Mouse (Mus musculus) ovary, adult 18-20 months (tissue): ENCODE measurements around the gene Mical3.
"Not testable (repeated sequence)": the region's sequence is repeated elsewhere in the genome, so short reads cannot be mapped to it uniquely, and the experiment has no call there.

ENCODE experiments used
- DNase-seq: peaks from one replicate; pipeline ENCODE4 v3.0.0; 2022; ENCODE audit warnings: low spot score, mixed read lengths

Mical3 gene

DNA sequence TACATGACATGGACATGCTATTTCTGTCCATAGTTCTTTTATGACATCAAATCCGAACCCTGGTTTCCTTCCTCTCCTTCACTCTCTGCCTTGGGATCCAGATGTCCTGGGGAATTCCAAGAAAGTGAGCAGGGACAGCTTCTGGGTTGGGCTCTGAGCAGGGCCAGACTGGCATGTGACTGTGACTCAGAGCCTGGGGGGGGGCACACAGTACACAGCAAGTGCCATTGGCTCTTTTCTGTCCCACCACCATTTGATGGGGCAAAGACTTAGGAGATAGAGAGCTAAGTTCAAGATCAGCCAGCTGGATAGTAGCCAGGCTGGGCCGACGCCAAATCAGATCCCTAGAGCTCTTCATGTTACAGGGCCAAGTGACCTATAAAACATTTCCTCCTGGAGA lies 203.0 kb downstream of the Mical3 start:
- peak; percentile 76 for DNase-seq

DNA sequence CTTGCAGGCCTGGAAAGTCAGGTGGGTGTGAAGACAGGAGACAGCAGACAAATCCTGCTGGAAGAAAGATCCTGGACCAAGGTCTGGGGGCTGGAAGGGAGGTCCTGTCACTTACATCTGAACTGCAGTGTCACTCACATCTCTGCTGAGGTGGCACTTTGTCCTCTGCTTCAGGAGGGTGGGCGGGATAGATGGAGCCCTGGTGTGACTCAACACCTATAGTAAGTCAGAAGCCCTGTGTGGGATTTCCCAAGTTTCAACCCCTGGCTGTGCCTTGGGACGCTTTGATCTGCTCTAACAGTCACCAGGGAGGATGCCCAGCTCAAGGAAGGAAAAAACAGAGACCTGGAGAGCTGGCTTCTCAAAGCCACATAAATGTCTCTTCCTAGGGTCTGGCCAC lies 203.9 kb downstream of the Mical3 start:
- no peak for DNase-seq

DNA sequence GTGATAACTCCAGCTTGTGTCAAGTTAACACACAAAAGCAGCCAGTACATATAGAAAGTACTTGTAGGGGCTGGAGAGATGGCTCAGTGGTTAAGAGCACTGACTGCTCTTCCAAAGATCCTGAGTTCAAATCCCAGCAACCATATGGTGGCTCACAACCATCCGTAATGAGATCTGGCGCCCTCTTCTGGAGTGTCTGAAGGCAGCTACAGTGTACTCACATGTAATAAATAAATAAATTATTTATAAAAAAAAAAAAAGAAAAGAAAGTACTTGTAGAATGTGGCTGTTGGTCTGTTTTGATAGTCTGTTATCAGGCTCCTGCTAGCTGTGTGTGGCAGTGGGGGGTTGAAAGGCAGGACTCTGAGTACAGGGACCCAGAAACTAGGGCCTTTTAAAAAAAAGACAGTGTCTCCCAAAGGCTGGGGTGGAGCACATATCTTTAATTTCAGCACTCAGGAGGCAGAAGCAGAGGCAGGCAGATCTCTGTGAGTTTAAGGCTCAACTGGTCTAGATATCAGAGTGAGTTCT lies 205.9 kb downstream of the Mical3 start:
- DNase-seq = not testable (repeated sequence)

DNA sequence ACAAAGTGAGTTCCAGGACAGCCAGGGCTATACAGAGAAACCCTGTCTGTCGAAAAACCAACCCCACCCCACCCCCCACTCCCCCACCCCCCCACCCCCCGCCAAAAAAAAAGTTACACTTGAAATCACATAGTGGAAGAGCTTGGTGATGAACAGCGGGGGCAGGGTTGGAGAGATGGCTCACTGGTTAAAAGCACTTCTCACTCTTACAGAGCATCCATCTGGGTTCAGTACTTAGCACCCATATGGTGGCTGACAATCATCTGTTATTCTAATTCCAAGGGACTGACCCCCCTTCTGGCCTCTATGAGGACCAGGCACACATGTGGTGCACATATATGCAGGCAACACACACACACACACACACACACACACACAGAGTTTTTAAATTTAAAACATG lies 212.8 kb downstream of the Mical3 start:
- no peak for DNase-seq

DNA sequence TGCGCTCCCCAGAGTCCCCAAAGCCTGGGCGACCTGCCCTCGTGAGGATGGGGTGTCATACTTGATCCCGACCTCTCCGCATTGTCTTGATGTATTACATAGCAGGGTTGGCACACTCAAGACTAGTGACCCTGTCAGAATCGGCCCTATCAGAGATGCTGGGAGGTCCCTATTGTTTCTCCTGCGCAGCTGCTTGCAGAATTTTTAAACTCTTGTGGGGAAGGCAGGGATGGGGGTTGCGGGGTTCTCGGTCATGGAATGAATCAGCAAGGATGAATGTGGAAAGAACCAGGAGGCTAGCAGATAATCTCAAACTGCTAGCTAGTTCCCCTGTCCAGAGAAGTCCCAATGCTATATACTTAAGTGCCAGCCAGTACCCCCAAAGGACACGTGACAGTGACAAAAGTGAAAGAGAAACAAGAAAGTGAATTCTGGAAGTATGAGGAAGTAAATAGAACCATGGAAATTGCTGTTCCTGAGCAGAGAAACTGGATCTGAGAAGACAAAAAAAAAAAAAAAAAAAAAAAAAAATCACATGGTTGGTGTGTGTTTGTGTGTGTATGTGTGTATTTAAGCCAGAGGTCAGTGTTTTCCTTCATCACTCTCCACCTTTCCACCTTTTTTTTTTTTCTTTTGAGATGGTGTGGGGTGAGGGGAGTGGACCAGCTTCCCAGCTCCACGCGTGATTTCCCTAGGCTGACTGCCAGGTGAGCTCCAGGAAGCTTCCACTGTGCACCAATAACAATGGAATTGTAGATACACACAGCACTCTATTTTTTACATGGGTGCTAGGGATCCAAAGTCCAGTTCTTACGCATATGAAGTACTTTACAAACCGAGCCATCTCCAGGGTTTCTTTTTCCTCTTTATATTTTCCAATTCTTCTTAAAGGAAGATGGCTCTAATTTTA lies 213.6 kb downstream of the Mical3 start:
- DNase-seq = not testable (repeated sequence)

DNA sequence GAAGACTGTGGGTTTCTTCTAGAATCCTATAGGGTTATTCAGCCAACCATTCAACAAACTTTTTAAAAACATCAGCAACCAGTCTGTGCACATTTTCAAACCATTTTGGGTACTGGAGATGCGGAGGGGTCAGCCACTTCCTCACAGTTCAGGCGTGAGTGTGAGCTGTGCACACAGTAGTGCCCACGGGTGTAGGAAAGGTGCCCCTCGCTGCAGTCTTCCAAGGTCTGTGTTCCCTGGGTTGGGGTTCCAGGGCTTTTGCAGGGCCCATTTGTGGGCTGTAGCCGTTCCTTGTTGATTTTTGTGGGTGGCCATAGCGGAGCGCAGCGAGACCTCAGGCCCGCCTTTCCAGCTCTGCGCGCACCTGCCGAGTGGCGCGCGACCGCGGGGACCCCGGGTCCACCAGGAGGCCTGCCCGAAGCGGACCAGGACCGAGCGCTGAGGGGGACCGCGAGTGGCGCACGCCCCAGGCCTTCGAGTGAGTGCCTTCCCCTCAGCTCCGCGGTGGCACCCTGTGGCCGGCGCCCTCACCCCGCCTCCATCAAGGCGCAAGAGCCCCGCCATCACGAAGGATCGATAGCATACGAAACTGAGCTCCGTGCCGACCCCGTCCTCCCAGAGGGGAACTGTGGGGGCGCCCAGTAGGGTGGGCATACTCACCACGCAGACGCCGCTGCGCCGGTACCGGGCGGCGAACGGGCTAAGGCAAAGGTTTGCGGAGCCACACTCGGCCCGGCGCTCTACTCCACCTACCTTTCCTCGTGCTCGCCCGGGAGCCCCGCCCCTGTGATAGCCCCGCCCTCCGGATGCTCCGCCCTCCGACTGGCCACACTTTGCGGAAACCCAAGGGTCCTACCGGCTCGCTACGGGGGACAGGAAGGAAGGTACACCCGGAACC lies 214.5 kb downstream of the Mical3 start, which contains the start of gene Bid:
Bid (minus strand) TSS at position 780 of the 898 bp plus-strand sequence.
- peak; percentile 83 for DNase-seq

DNA sequence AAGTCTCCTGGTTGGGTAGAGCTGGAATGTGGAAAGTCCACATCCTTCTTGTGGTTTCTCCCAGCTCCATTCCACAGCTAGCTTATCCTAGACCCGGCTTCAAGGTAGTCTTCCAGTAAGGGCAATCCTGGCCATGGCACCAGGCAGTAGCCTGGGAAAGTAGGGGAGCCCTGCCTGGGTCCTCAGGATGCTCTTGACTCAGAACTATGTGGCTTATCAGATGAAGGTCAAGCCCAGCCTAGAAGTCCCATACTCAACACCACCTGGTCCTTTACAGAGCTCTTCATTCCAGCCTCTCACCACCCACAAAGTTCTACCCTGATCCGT lies 215.2 kb downstream of the Mical3 start:
- no peak for DNase-seq

DNA sequence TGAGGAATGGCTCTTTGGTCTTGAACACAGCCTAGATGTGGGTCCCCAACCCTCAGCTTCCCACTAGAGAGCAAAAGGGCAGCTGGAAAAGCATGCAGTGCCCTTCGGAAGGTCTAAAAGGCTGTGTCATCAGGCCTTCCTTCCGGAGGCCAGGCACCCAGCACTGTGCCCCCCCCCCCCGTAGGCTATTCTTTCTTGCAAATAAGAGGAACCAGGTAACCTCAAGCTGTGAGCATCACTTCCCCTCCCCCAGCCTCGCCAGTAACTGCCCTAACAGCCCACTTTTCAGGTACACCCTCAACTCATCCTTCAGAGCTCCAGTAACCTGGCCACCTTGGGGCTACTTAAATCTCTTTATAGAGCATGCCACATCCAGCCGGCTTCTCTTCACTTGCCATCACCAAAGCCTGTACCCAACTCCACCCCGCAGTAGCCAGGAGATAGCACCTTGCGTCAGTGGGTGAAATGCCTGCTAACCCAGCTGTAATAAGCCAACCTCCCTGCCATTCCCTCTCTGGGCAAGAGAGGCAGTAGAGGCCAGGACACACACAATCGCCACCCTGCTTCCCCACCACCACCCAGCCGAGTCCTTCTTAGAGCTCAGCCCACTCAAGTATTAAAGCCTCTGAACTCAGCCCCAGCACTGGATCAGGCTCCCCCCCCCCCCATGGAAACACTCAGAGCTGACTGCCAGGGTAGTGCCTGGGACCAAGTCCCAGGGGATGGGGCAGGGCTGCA lies 215.7 kb downstream of the Mical3 start:
- no peak for DNase-seq

DNA sequence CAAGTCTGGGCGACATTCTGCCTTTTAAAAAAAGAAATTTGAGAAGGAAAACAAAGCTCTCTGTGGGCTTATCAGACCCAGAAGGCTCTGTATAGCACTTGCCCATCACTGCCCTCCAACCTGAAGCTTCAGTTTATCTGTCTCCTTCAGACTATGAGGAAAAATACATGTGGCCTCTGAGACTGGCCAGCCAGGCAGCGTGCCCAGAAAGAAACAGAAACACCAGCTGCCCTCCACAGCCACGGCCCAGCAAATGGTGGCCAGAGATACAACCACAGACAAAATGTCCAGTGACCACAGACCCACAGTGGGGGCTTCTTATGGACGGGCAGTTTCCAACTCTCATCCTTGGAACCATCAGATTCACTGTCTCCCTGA lies 216.3 kb downstream of the Mical3 start:
- DNase-seq = no peak

DNA sequence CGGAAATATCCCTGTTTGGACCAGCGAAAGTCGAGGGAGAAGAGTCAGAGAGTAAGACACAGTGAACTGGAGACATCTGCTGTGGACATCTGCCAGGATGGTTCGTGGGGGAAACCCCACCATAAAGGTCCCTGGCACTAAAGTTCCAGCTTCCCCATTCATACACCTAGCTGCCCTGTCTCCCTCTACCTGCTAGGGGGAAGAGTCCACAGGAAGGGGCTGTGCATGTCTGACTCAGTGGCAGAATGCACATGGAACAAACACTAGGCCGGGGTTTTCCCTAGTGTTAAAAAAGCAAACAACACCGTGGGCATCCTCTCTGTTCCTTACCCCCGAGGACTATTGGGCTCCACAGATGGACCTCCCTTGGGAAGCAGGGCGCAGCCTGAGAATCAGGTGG lies 217.0 kb downstream of the Mical3 start:
- DNase-seq = no peak

DNA sequence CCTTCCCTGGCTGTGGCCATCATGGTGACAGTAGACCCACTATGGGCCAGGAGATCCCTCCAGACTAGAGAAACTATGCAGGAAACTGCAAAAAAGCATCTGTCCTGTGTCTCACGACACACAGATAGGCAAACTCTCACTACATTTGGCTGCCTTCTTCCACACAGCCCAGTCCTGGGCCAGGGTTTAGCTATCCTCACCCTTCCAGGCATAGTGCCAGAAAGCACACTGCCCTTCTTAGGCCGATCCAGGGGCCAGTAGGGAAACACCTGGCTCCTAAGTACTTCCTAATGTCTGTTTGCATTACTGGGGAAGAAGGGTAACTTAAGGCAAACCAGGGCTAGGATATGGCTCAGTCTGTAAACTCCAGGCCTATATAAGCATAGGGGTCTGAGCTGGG lies 217.9 kb downstream of the Mical3 start:
- DNase-seq = no peak

DNA sequence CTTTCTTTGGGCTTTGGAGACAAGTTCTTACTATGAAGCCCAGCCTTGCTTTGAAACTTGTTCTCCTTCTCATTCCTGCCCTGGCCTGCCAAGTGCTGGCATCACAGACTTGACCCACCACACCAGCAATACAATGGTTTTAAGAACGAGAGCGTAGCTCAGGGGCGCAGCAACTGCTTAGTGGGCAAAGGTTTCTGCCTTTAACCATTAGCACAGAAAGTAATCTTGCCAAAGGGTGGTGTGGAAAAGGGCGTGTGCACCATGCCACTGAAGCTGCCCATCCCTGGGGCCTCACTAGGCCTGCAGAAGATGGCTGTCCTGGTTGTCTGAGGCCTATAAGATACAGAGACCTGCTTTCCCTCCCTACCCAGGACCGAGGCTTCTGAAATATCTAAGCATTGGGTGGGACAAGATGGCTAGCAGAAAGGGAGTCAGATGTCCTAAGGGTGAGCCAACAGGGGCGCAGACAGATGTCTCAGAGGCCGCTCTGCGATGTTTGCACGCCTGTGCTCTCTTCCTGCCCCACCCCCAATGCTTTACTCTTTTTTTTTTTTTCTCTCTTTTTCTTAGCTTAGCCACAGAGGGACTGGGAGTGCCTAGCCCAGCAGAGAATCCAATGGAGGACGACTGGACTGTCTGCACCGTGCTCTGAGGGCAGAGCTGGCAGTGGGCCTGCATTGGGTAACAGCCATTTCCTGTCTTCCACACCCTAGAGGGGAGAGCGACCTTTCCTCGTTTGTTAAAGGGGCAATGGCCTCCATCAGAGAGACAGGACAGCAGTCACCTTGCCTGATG lies 219.4 kb downstream of the Mical3 start:
- no peak for DNase-seq

DNA sequence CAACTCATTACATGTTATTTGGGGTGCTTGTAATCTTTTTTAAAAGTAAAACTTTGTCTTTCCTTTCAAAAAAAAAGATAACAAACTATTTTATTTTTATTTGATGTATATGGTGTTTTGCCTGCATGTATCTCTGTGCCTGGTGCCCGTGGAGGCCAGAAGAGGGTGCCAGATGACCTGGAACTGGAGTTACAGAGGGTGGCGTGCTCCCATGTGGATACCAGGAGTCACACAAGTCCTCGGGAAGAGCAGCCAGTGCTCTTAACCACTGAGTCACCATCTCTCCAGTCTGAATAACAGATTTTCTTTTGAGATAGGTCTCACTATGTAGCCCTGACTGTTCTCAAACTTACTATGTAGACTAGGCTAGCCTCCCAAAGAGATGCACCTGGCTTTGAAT lies 221.3 kb downstream of the Mical3 start:
- DNase-seq = no peak

DNA sequence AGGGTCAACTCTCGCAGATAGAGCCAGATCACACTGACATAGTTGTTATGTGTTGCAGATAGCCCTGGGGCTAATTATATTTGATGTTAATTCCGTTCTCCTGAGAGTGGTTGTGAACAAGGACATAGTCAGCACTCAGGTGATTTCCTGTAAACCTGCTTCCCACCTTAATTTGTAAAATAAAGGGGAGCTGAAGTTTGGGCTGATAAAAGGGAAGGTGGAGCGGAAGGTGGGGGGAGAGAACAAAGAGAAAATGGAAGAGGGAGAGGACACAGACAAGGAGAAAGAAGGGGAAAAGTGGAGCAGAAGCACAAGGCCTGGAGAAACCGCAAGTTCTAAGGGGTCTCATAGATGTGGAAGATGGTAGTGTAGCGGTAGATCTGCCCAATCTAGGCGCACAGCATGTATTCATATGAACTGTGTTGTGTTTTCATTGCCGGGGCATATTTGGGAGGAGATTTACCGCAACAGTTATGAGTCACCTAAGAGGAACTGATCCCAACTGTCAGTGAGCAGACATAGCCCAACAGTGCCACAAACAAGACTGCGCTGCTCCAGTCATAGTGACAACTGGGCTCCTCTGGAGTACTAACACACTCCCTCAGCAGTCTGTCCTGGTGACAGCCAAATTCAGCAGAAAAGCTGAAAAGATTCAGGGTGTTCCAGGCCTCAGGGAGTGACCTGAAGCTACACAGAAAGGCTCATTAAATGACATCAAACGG lies 222.8 kb downstream of the Mical3 start:
- not testable (repeated sequence) for DNase-seq

DNA sequence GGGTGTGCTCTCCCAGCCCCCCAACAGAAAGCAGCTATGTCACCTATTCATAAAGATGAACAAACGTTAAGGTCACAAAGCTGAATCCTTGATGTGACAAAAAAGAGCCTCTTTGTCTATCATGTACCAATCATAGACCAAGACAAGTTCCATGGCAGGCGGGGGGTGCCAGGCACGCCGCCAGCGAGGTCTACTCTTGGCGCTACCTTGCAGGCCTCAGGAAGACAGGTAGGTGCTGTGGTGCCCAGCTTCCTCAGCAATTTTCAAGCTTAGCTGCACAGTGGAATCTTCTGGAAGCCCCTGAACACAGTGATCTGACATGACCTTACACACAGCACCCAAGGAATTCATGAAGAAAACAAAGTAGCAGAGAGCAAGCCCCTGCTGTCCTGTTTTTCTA lies 224.3 kb downstream of the Mical3 start:
- DNase-seq = no peak

DNA sequence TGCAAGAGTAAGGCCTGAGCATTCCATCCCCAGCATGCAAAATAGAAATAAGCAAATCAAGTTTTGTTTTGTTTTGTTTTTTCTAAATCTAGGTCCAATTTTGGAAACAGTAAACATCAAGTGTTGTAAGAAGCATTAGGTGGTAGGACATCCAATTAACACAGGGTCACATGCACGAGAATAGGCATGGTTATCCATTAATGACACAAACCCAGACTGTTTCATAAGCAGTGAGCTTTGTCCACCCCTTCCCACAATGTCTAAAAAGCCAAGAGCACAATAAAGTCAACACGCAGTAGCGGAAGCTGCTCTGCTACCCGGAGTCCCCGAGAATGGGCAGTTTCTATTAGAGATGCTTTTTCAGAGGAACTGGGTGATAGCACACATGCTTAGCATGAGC lies 225.7 kb downstream of the Mical3 start:
- no peak for DNase-seq

DNA sequence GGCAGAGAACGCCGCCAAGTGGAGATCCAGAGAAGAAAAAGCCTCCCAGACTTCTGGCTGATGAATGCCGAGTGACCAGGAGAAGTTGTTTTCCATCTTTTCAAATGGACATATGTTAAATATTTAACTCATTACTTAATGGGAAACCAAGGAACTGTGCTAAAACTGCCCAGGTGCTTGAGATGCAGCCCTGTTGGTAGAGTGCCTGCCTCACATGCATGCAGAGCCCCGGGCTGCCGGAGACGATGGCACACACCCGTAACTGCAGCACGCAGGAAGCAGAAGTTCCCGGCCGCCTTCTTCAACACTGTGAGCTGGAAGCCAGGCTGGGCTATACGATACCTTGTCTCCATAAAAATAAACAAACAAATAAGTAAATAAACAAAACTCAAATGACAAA lies 226.8 kb downstream of the Mical3 start:
- DNase-seq = no peak

DNA sequence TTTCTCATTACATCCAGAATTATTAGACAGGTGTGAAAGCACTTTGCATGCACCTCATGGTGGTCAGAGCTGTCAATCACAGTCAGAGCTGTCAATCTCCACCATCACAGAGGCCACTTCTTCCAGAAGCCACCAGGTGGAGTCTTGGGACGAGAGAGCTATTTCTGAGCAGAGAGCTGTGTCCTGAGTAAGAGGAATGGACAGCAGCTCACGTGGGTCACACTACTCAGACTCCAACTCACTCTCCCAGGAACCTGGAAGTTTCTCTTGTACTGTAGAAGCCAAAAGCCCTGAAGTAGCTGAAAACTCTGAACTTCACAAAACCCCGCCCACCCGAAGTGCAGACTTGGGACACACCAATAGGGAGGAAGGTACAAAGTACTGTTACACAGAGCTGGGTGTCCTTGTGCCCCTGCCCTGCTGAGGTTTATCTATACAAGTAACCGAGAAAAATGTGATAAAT lies 227.3 kb downstream of the Mical3 start:
- peak; percentile 52 for DNase-seq

DNA sequence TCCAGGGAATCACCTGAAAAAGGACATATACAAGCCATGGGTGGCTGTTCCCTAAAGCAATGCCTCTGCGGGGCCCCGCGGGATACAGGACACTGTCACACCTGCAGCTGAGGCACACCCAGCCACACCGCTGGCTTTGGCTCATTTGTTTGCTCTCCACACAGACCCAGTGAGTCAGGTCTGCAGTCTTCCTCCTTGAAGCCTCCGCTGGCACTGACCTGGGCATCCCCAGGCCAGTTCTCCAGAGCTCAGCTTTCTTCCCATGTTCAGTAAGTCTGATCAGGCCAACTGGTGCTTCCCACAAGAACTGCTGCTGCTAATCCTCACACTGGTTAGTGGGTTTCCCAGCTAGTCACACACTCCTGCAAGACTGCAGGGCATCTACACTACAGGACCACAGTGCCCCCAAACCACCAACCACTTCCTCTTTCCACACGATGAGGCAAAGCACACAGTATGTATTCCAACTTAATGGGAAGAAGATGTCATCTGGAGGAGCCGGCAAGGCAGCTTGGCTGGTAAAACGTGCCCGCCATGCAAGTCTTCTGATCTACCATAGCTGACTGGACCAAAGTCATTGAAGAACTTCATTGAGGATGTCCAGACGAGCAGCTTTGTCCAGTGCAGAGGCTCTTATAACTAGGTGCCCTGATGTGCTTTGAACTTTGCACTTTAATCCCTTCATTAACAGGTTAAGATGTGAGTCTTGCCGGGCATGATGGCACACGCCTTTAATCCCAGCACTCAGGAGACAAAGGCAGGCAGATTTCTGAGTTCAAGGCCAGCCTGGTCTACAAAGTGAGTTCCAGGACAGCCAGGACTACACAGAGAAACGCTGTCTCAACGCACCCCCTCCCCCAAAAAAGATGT lies 228.8 kb downstream of the Mical3 start:
- no peak for DNase-seq
